Mouse (Mus musculus): ENCODE measurements at regions not wholly inside any gene's neighbourhood (a gene's known extent, or its start where the extent isn't known, plus 50 kb on each side); places are given as distances from the start of the nearest gene placed in this dataset.

GRCm38 (mm10) chr8:98518459-98518858 lies 897.8 kb downstream of the Cdh8 start:
- Histone ChIP-seq H3K36me3 (ENCODE audit: control insufficient read depth, insufficient read depth, low read length) (no peaks in the 10 kb centered on the region), H3K4me2 (ENCODE audit: low read depth, severe bottlenecking) (no peak overlapping the region), H3K4me1 (ENCODE audit: control insufficient read depth, insufficient read depth, low read length) (no peaks in the 10 kb centered on the region), H3K9me3 (ENCODE audit: control insufficient read depth, low read length) (no peaks in the 10 kb centered on the region), H3K4me3 (ENCODE audit: low read depth, low read length) (no peak overlapping the region), H3K27ac (replicated peaks; ENCODE audit: low read depth, low read length) (no peak overlapping the region), H3K27me3 (ENCODE audit: control insufficient read depth, insufficient read depth, low read length) (no peaks in the 10 kb centered on the region), H3K9ac (ENCODE audit: low read length) (no peak overlapping the region)
- ATAC-seq (ENCODE audit: insufficient number of reproducible peaks, low FRiP score, low TSS enrichment, low read depth) (no peak), DNase-seq (ENCODE audit: low spot score) (no peak)
- 88% methylated on average over 4 of the region's 4 CpGs for WGBS

- ATAC-seq (ENCODE audit: insufficient number of reproducible peaks, low FRiP score, low TSS enrichment, low read depth) (no peak), DNase-seq (ENCODE audit: low spot score) (no peak)
- no peak overlapping the region for H3K27ac ChIP-seq (replicated peaks; ENCODE audit: low read depth, low read length)
- no peaks in the 10 kb centered on the region for H3K27me3 ChIP-seq (ENCODE audit: control insufficient read depth, insufficient read depth, low read length)
- H3K36me3 ChIP-seq (ENCODE audit: control insufficient read depth, insufficient read depth, low read length): no peaks in the 10 kb centered on the region
- H3K4me2 ChIP-seq (ENCODE audit: low read depth, severe bottlenecking): no peak overlapping the region
- no peak overlapping the region for H3K9ac ChIP-seq (ENCODE audit: low read length)
- H3K4me1 ChIP-seq (ENCODE audit: control insufficient read depth, insufficient read depth, low read length): no peaks in the 10 kb centered on the region
- H3K9me3 ChIP-seq (ENCODE audit: control insufficient read depth, low read length): no peaks in the 10 kb centered on the region
- H3K4me3 ChIP-seq (ENCODE audit: low read depth, low read length): no peak overlapping the region
- 88% methylated on average over 5 of the region's 5 CpGs for WGBS
Measured at GRCm38 (mm10) chr8:98515246-98515645, 901.0 kb downstream of the Cdh8 start.

- no peak for DNase-seq (ENCODE audit: low spot score)
- Histone ChIP-seq H3K4me1 (ENCODE audit: control insufficient read depth, insufficient read depth, low read length) (no peaks in the 10 kb centered on the region), H3K27me3 (ENCODE audit: control insufficient read depth, insufficient read depth, low read length) (no peaks in the 10 kb centered on the region), H3K27ac (replicated peaks; ENCODE audit: low read depth, low read length) (no peak overlapping the region), H3K9me3 (ENCODE audit: control insufficient read depth, low read length) (no peaks in the 10 kb centered on the region), H3K36me3 (ENCODE audit: control insufficient read depth, insufficient read depth, low read length) (no peaks in the 10 kb centered on the region), H3K9ac (ENCODE audit: low read length) (no peak overlapping the region), H3K4me2 (ENCODE audit: low read depth, severe bottlenecking) (no peak overlapping the region), H3K4me3 (ENCODE audit: low read depth, low read length) (no peak overlapping the region)
- 69% methylated on average over 3 of the region's 3 CpGs for WGBS
- no peak for ATAC-seq (ENCODE audit: insufficient number of reproducible peaks, low FRiP score, low TSS enrichment, low read depth)
Measured at GRCm38 (mm10) chr8:98496793-98497192, 919.5 kb downstream of the Cdh8 start.

GRCm38 (mm10) chr8:98463375-98464030 lies 952.8 kb downstream of the Cdh8 start:
- ATAC-seq (ENCODE audit: insufficient number of reproducible peaks, low FRiP score, low TSS enrichment, low read depth) (no peak), DNase-seq (ENCODE audit: low spot score) (no peak)
- WGBS: 51% methylated on average over 3 of the region's 3 CpGs
- H3K9ac ChIP-seq (ENCODE audit: low read length): no peak overlapping the region
- H3K4me2 ChIP-seq (ENCODE audit: low read depth, severe bottlenecking): no peak overlapping the region
- no peak overlapping the region for H3K27ac ChIP-seq (replicated peaks; ENCODE audit: low read depth, low read length)
- no peak overlapping the region for H3K4me3 ChIP-seq (ENCODE audit: low read depth, low read length)
- no peaks in the 10 kb centered on the region for H3K36me3 ChIP-seq (ENCODE audit: control insufficient read depth, insufficient read depth, low read length)
- H3K9me3 ChIP-seq (ENCODE audit: control insufficient read depth, low read length): no peaks in the 10 kb centered on the region
- H3K27me3 ChIP-seq (ENCODE audit: control insufficient read depth, insufficient read depth, low read length): no peaks in the 10 kb centered on the region
- H3K4me1 ChIP-seq (ENCODE audit: control insufficient read depth, insufficient read depth, low read length): no peaks in the 10 kb centered on the region

- H3K9ac ChIP-seq (ENCODE audit: low read length): no peak overlapping the region
- 88% methylated on average over 1 of the region's 1 CpGs for WGBS
Measured at GRCm38 (mm10) chr8:98455539-98455938, 960.7 kb downstream of the Cdh8 start.

More at GRCm38 (mm10) chr8:98455539-98455938, 960.7 kb downstream of the Cdh8 start:
- Histone ChIP-seq H3K4me1 (ENCODE audit: control insufficient read depth, insufficient read depth, low read length) (no peaks in the 10 kb centered on the region), H3K9me3 (ENCODE audit: control insufficient read depth, low read length) (no peaks in the 10 kb centered on the region), H3K27ac (replicated peaks; ENCODE audit: low read depth, low read length) (no peak overlapping the region), H3K36me3 (ENCODE audit: control insufficient read depth, insufficient read depth, low read length) (no peaks in the 10 kb centered on the region), H3K4me3 (ENCODE audit: low read depth, low read length) (no peak overlapping the region), H3K4me2 (ENCODE audit: low read depth, severe bottlenecking) (no peak overlapping the region), H3K27me3 (ENCODE audit: control insufficient read depth, insufficient read depth, low read length) (no peaks in the 10 kb centered on the region)
- ATAC-seq (ENCODE audit: insufficient number of reproducible peaks, low FRiP score, low TSS enrichment, low read depth) (no peak), DNase-seq (ENCODE audit: low spot score) (no peak)

All from limb, embryonic 11.5 days (tissue).